In the genomic region with DNA sequence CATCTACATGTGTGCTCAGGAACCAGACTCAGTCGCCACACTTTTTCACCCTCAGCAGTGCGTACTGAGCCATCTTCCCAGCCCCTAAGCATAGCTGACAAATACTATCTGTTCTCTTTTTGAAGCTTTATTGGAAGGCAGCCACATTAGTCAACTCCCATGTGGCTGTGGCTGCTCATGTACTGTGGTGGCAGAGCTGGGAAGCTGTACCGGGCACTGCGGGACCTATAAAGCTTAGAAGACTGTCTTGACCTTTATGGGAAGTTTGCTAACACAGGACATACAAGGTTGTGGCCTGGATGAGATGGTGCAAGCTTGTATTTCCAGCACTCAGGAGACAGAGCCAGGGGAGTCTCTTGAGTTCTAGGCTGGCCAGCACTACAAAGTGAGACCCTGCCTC, we compare ENCODE assay signal across 16 mouse cellular contexts. TPM values are rescaled to one million over a fixed set of nuclear protein-coding genes. Genes with fewer than 3 reads are reported as not detected.
DNase-seq lines count a peak whose midpoint lies in the region; ATAC-seq lines count a peak whose summit lies in the region.
"Had no signal": no experiment of that assay in that cellular context is flagged by ENCODE, and none has a peak within 500 bp of the region (broad histone marks: within the 10 kb centered on the region; RNA-seq: fewer than 3 reads in every experiment).

No protein-coding gene starts in this region.

- H3K4me3 ChIP-seq in heart, embryonic 11.5 days (ENCODE audit: low read depth, low read length), result no peak overlapping the region
- H3K4me3 ChIP-seq in lung, embryonic 16.5 days (ENCODE audit: low read length), result no peak overlapping the region
- H3K4me3 ChIP-seq in hindbrain, embryonic 11.5 days (ENCODE audit: low read depth, low read length), result no peak overlapping the region
- H3K4me3 ChIP-seq: embryonic facial prominence, embryonic 15.5 days; forebrain, embryonic 12.5 days; liver, embryonic 13.5 days; stomach, embryonic 15.5 days had no signal

- no peak overlapping the region for H3K9ac ChIP-seq in heart, embryonic 11.5 days (ENCODE audit: low read depth, low read length)
- no peak overlapping the region for H3K9ac ChIP-seq in lung, embryonic 16.5 days (ENCODE audit: low read length)
- no peak overlapping the region for H3K9ac ChIP-seq in hindbrain, embryonic 11.5 days (ENCODE audit: low read depth, low read length)
- H3K9ac ChIP-seq: embryonic facial prominence, embryonic 15.5 days; forebrain, embryonic 12.5 days; liver, embryonic 13.5 days; stomach, embryonic 15.5 days had no signal

- peak; percentile 85 for DNase-seq in heart, adult 11 months
- no peak for DNase-seq in lung, postnatal 4 days
- DNase-seq in adrenal gland, postnatal 36 days, result peak; percentile 44 to 51
- DNase-seq in cerebellum, adult 11 months, result no peak
- DNase-seq in urinary bladder, postnatal 4 days (ENCODE audit: low spot score in 2 of 2), result no peak
- no peak for DNase-seq in hindbrain, embryonic 11.5 days (ENCODE audit: low spot score)

- H3K9me3 ChIP-seq in heart, embryonic 11.5 days (replicated peaks; ENCODE audit: control insufficient read depth, low read length), result no peaks in the 10 kb centered on the region
- no peaks in the 10 kb centered on the region for H3K9me3 ChIP-seq in lung, embryonic 16.5 days (ENCODE audit: control insufficient read depth, low read length)
- no peaks in the 10 kb centered on the region for H3K9me3 ChIP-seq in hindbrain, embryonic 11.5 days (ENCODE audit: control insufficient read depth, low read length)
- H3K9me3 ChIP-seq: embryonic facial prominence, embryonic 15.5 days; forebrain, embryonic 12.5 days; liver, embryonic 13.5 days; stomach, embryonic 15.5 days had no signal

- no peaks in the 10 kb centered on the region for H3K27me3 ChIP-seq in heart, embryonic 11.5 days (ENCODE audit: control insufficient read depth, insufficient read depth, low read length)
- H3K27me3 ChIP-seq in lung, embryonic 16.5 days (ENCODE audit: control insufficient read depth, insufficient read depth, low read depth, low read length), result no peaks in the 10 kb centered on the region
- no peaks in the 10 kb centered on the region for H3K27me3 ChIP-seq in hindbrain, embryonic 11.5 days (ENCODE audit: control insufficient read depth, insufficient read depth, low read length)
- H3K27me3 ChIP-seq: embryonic facial prominence, embryonic 15.5 days; forebrain, embryonic 12.5 days; liver, embryonic 13.5 days; stomach, embryonic 15.5 days had no signal

- 98% methylated on average over 4 of the region's 4 CpGs for WGBS in heart, embryonic 11.5 days (ENCODE audit: insufficient replicate concordance)
- WGBS in lung, embryonic 16.5 days, result 78% methylated on average over 4 of the region's 4 CpGs
- WGBS in hindbrain, embryonic 11.5 days, result 100% methylated on average over 4 of the region's 4 CpGs

- H3K4me1 ChIP-seq in heart, embryonic 11.5 days (ENCODE audit: control insufficient read depth, insufficient read depth, low read length), result no peaks in the 10 kb centered on the region
- H3K4me1 ChIP-seq in lung, embryonic 16.5 days (replicated peaks; ENCODE audit: control insufficient read depth, insufficient read depth, low read length), result peaks cover 5% of the 10 kb centered on the region
- H3K4me1 ChIP-seq in hindbrain, embryonic 11.5 days (replicated peaks; ENCODE audit: control insufficient read depth, insufficient read depth, low read length), result no peaks in the 10 kb centered on the region

- peaks cover 3% of the 10 kb centered on the region; the same call in 1 of the 2 replicates for H3K36me3 ChIP-seq in heart, embryonic 11.5 days (ENCODE audit: control insufficient read depth, insufficient read depth, low read length)
- H3K36me3 ChIP-seq in lung, embryonic 16.5 days (ENCODE audit: control insufficient read depth, insufficient read depth, low read length), result 0 out of 2 replicates have a peak, but pooled peaks cover 6% of the 10 kb centered on the region
- H3K36me3 ChIP-seq in hindbrain, embryonic 11.5 days (ENCODE audit: control insufficient read depth, insufficient read depth, low read length), result no peaks in the 10 kb centered on the region

- H3K4me2 ChIP-seq in heart, embryonic 11.5 days, result no peak overlapping the region
- no peak overlapping the region for H3K4me2 ChIP-seq in lung, embryonic 16.5 days (ENCODE audit: low read depth, low read length)
- H3K4me2 ChIP-seq in hindbrain, embryonic 11.5 days (replicated peaks; ENCODE audit: low read depth, low read length), result no peak overlapping the region
- H3K4me2 ChIP-seq: embryonic facial prominence, embryonic 15.5 days; forebrain, embryonic 12.5 days; liver, embryonic 13.5 days; stomach, embryonic 15.5 days had no signal

- ATAC-seq in heart, embryonic 11.5 days (replicated peaks; ENCODE audit: insufficient number of reproducible peaks, low FRiP score, low TSS enrichment), result no peak
- ATAC-seq in lung, embryonic 16.5 days (ENCODE audit: low read depth), result peak; percentile 38; the same call in 1 of the 2 replicates
- ATAC-seq in hindbrain, embryonic 11.5 days (ENCODE audit: low FRiP score), result no peak
- ATAC-seq: hindbrain, embryonic 16.5 days; midbrain, embryonic 16.5 days had no signal

- H3K27ac ChIP-seq in heart, embryonic 11.5 days (ENCODE audit: low read depth, low read length), result no peak overlapping the region
- no peak overlapping the region for H3K27ac ChIP-seq in lung, embryonic 16.5 days (ENCODE audit: low read length)
- H3K27ac ChIP-seq in hindbrain, embryonic 11.5 days (ENCODE audit: low read depth, low read length), result no peak overlapping the region
- H3K27ac ChIP-seq: embryonic facial prominence, embryonic 15.5 days; forebrain, embryonic 12.5 days; liver, embryonic 13.5 days; stomach, embryonic 15.5 days had no signal

RNA-seq across cellular contexts. Expression of a gene that starts 12.8 kb away (rescaled TPM):
- 33.0 and 33.7 TPM in 2 replicates for polyA plus RNA-seq in heart, embryonic 11.5 days (2014; fragmentation: Nextera tagmentation; extraction: Ambion mirVana)
- 36.9 and 39.0 TPM in 2 replicates for polyA plus RNA-seq in lung, embryonic 16.5 days (2015; fragmentation: Nextera tagmentation; extraction: Ambion mirVana)
- 10 to 100 TPM; 49.2 to 54.2 TPM for total RNA-seq in adrenal gland, postnatal 36 days (2021)
- 49.8 and 51.8 TPM in 2 replicates for polyA plus RNA-seq in hindbrain, embryonic 11.5 days (2014; fragmentation: Nextera tagmentation; extraction: Ambion mirVana)

RNA-seq across cellular contexts. Expression of a gene that starts 12.8 kb away (rescaled TPM):
- 31.2 and 35.8 TPM in 2 replicates for polyA plus RNA-seq in heart, embryonic 11.5 days (2014; fragmentation: Nextera tagmentation; extraction: Ambion mirVana)
- 36.9 and 38.8 TPM in 2 replicates for polyA plus RNA-seq in lung, embryonic 16.5 days (2015; fragmentation: Nextera tagmentation; extraction: Ambion mirVana)
- 1 to 10 TPM; 4.8 to 4.9 TPM for total RNA-seq in adrenal gland, postnatal 36 days (2021)
- polyA plus RNA-seq in hindbrain, embryonic 11.5 days (2014; fragmentation: Nextera tagmentation; extraction: Ambion mirVana), result 31.9 and 33.2 TPM in 2 replicates

RNA-seq across cellular contexts. Expression of a gene that starts 50.8 kb away (rescaled TPM):
- polyA plus RNA-seq in heart, embryonic 11.5 days (2014; fragmentation: Nextera tagmentation; extraction: Ambion mirVana), result 0.99 and 1.3 TPM in 2 replicates
- polyA plus RNA-seq in lung, embryonic 16.5 days (2015; fragmentation: Nextera tagmentation; extraction: Ambion mirVana), result 0.48 and 1.5 TPM in 2 replicates
- not detected for total RNA-seq in adrenal gland, postnatal 36 days (2021)
- 0.66 TPM in 1 of 2 replicates, not detected in the other for polyA plus RNA-seq in hindbrain, embryonic 11.5 days (2014; fragmentation: Nextera tagmentation; extraction: Ambion mirVana)
- total RNA-seq: gastrocnemius, adult 18-20 months; heart, postnatal 14 days had no signal

RNA-seq across cellular contexts. Expression of a gene that starts 50.8 kb away (rescaled TPM):
- 25.8 and 34.8 TPM in 2 replicates for polyA plus RNA-seq in heart, embryonic 11.5 days (2014; fragmentation: Nextera tagmentation; extraction: Ambion mirVana)
- 30.5 and 30.9 TPM in 2 replicates for polyA plus RNA-seq in lung, embryonic 16.5 days (2015; fragmentation: Nextera tagmentation; extraction: Ambion mirVana)
- total RNA-seq in adrenal gland, postnatal 36 days (2021), result 1 to 10 TPM; 8.0 to 8.9 TPM
- 31.4 and 36.8 TPM in 2 replicates for polyA plus RNA-seq in hindbrain, embryonic 11.5 days (2014; fragmentation: Nextera tagmentation; extraction: Ambion mirVana)

Comparison
In these comparisons a context has a peak if more than half of its experiments do, and no peak if none do; other contexts are left out.
1. DNase-seq: peak in heart, adult 11 months (single experiment) and adrenal gland, postnatal 36 days (2 of 2); none in lung, postnatal 4 days (0 of 2), cerebellum, adult 11 months (single experiment), urinary bladder, postnatal 4 days (0 of 2) and hindbrain, embryonic 11.5 days (single experiment).